Mouse (Mus musculus): ENCODE measurements around the gene Syngr1.

DNA sequence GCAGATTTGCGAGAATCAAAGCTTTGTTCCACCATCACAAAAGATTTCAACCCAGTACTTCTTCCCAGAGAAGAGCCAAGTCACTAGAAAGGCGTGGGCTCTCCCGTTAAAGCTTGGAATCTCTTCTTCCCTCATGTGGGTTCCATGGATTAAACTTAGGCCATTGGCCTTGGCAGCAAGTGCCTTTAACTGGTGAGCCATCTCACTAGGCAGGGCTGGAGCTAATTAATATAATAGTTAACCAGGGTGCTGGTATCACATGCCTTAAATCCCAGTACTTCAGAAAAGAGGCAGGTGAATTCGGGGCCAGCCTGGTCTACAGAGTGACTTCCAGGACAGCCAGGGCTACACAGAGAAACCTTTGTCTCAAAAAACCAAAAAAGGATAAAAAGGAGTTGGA lies 33.5 kb downstream of the Syngr1 start:
- no peak for TF ChIP-seq CTCF (IDR thresholded peaks at IDR 0.05; ENCODE audit: insufficient read depth, low read length)
- TF ChIP-seq POLR2A (IDR thresholded peaks at IDR 0.05; ENCODE audit: borderline replicate concordance, extremely low read depth, low read depth, low read length), result no peak
